Mouse (Mus musculus) natural killer cell, adult 2 months (primary cell): ENCODE results near the gene Vmn1r165.
"Not testable (repeated sequence)": the region's sequence is repeated elsewhere in the genome, so short reads cannot be mapped to it uniquely, and the experiment has no call there.

ENCODE experiments used
- DNase-seq, 2 experiments: peaks; one replicate each; pipeline ENCODE4 v3.0.0; 2022; ENCODE audit warnings: low spot score in 2 of 2

Vmn1r165 gene

GRCm38 (mm10) chr7:23217032-23217431 lies at the start of gene Vmn1r165:
Gene Vmn1r165 (plus strand): TSS chr7:23217332.
- DNase-seq: not testable (repeated sequence)

- DNase-seq: not testable (repeated sequence)
Measured at GRCm38 (mm10) chr7:23251582-23251981, 34.5 kb downstream of the Vmn1r165 start, which contains the start of gene Vmn1r166. Gene Vmn1r166 (minus strand): TSS chr7:23251682.
